Mouse (Mus musculus) midbrain, embryonic 14.5 days (tissue): ENCODE measurements around the gene Pbrm1. TPM values are rescaled to one million over a fixed set of nuclear protein-coding genes. Genes with fewer than 3 reads are reported as not detected.

ENCODE experiments used
- ATAC-seq: fragments of 200-750 bp; cut with Nextera tagmentation; 2 replicates; pipeline ENCODE4 v1.8.0; 2017; ENCODE audit warnings: moderate number of reproducible peaks, moderate library complexity; ENCODE audit not compliant: low FRiP score, low TSS enrichment
- DNase-seq: peaks from one replicate; pipeline ENCODE4 v3.0.0-alpha.2; 2015
- H3K27ac ChIP-seq: fragments of 300-500 bp; sonication (generic); replicated peaks from 2 replicates; pipeline ENCODE4 v1.5.1; 2014; ENCODE audit warnings: mild to moderate bottlenecking, low read depth, low read length, moderate library complexity
- H3K27me3 ChIP-seq: fragments of 300-500 bp; sonication (generic); 2 replicates; pipeline ENCODE4 v1.6.1; 2014; ENCODE audit warnings: low read length, control low read depth, mixed read lengths; ENCODE audit not compliant: control insufficient read depth, insufficient read depth
- H3K36me3 ChIP-seq: fragments of 300-500 bp; sonication (generic); 2 replicates; pipeline ENCODE4 v1.6.1; 2014; ENCODE audit warnings: low read length, control low read depth; ENCODE audit not compliant: control insufficient read depth, insufficient read depth
- H3K4me1 ChIP-seq: fragments of 300-500 bp; sonication (generic); 2 replicates; pipeline ENCODE4 v1.6.1; 2014; ENCODE audit warnings: mild to moderate bottlenecking, antibody characterized with exemption, low read length, control low read depth; ENCODE audit not compliant: control insufficient read depth, insufficient read depth
- H3K4me2 ChIP-seq: fragments of 300-500 bp; sonication (generic); 2 replicates; pipeline ENCODE4 v1.6.1; 2014; ENCODE audit warnings: mild to moderate bottlenecking, low read length, moderate library complexity
- H3K4me3 ChIP-seq: fragments of 300-500 bp; sonication (generic); replicated peaks from 2 replicates; pipeline ENCODE4 v1.5.1; 2014; ENCODE audit warnings: low read depth, low read length
- H3K9ac ChIP-seq: fragments of 300-500 bp; sonication (generic); replicated peaks from 2 replicates; pipeline ENCODE4 v1.6.1; 2014; ENCODE audit warnings: mild to moderate bottlenecking, low read length, moderate library complexity
- H3K9me3 ChIP-seq: fragments of 300-500 bp; sonication (generic); 2 replicates; pipeline ENCODE4 v1.6.1; 2016; ENCODE audit warnings: low read length, control low read depth, mixed read lengths; ENCODE audit not compliant: control insufficient read depth
- WGBS: fragments of 180-500 bp; shearing (Covaris S2); extraction: QIAGEN DNeasy Blood & Tissue Kit; methylation state at CpG from one replicate; pipeline ENCODE4 v1.1.7; 2014; 5-methylcytosine and 5-hydroxymethylcytosine counted together
- polyA plus RNA-seq: library from polyadenylated mRNA; unstranded; fragments of >200 nt; fragmentation: Nextera tagmentation; extraction: Ambion mirVana; gene quantifications from 2 replicates; pipeline ENCODE4 v1.2.1, GENCODE M21; 2014

Pbrm1 gene
- 120 and 136 TPM in 2 replicates for polyA plus RNA-seq

DNA sequence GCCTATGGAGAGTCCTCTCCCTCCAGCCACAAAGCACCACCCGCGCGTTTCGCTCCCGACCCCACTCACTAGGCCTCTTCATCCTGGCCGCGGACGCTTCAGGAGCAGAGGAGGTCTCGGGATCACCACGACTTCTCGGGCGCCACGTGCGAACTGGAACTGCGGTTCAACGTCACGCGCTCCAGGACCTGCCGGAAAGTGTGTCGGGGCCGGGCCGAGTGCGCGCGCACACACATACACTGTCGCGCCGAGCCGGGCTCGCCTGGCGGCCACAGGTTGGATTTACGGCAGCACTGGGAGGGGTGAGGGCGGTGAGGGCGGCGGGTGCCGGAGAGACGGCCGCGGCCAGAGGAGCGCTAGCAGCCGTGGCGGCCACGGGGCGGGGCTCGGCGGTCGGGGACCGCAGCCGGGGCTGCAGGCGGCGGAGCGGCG is at the start of gene Pbrm1, which contains the start of gene Gnl3:
Gene Pbrm1 (plus strand): TSS at position 279 of the 432 bp plus-strand sequence.
Gene Gnl3 (minus strand): TSS at position 293 of the 432 bp plus-strand sequence.
- Histone ChIP-seq H3K4me2 (peak within 1 kb of the TSS; percentile 82), H3K4me1 (peaks cover 18% of the 10 kb centered on the region), H3K4me3 (peak within 1 kb of the TSS; percentile 72), H3K9ac (peak within 1 kb of the TSS; percentile 92), H3K27me3 (no peaks in the 10 kb centered on the region), H3K9me3 (no peaks in the 10 kb centered on the region), H3K36me3 (peaks cover 47% of the 10 kb centered on the region), H3K27ac (peak within 1 kb of the TSS; percentile 99)
- DNase-seq (peak; percentile 98), ATAC-seq (peak; percentile 94)
- under 1% methylated on average over 52 of the region's 53 CpGs for WGBS

DNA sequence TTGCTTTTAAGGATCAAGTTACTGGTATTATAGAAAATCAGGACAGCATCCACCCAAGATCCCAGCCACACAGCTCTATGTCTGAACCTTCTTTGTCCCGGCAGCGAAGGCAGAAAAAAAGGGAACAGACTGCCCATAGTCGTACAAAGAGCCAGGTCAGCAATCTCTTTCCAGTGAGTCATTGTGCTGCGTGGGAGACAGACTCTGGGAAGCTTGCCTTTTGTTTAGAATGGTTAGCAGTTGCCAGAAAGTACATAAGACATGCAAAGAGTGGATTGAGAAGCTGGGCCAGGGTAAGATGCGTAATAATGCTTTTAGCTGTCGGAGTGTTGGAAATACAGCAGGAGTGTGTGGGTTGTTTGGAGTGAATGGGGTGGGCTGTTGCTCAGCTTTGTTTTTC is 44.7 kb upstream of the Pbrm1 start:
- no peak overlapping the region for H3K4me2 ChIP-seq
- DNase-seq, result peak; percentile 30
- no peak overlapping the region for H3K4me3 ChIP-seq
- WGBS, result 54% methylated on average over 6 of the region's 6 CpGs
- no peaks in the 10 kb centered on the region for H3K4me1 ChIP-seq
- H3K27ac ChIP-seq, result 0 out of 2 replicates have a peak overlapping the region, but pooled peaks have one; percentile 37
- H3K36me3 ChIP-seq, result peaks cover 48% of the 10 kb centered on the region
- no peak overlapping the region for H3K9ac ChIP-seq
- H3K27me3 ChIP-seq, result no peaks in the 10 kb centered on the region
- H3K9me3 ChIP-seq, result no peaks in the 10 kb centered on the region
- no peak for ATAC-seq

DNA sequence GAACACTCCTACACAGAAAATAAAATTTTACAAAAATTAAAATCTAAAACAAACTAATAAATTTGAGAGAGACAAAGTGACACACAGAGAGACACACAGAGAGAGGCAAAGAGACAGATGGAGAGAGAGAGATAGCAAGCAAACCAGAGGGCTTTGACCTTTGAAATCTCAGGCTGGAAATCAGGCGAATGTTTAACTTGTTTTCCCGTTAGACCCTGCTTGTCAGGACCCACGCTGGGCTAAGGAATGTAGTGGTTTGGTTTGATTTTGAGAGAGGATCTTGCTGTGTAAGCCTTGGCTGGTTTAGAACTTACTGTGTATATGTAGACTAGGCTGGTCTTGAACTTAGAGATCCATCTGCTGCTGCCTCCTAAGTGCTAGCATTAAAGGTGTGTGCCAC is 42.7 kb upstream of the Pbrm1 start:
- Histone ChIP-seq H3K36me3 (peaks cover 43% of the 10 kb centered on the region), H3K4me2 (no peak overlapping the region), H3K27me3 (no peaks in the 10 kb centered on the region), H3K27ac (no peak overlapping the region), H3K9ac (no peak overlapping the region), H3K4me1 (no peaks in the 10 kb centered on the region), H3K9me3 (no peaks in the 10 kb centered on the region), H3K4me3 (no peak overlapping the region)
- 90% methylated on average over 3 of the region's 3 CpGs for WGBS
- no peak for ATAC-seq
- no peak for DNase-seq

DNA sequence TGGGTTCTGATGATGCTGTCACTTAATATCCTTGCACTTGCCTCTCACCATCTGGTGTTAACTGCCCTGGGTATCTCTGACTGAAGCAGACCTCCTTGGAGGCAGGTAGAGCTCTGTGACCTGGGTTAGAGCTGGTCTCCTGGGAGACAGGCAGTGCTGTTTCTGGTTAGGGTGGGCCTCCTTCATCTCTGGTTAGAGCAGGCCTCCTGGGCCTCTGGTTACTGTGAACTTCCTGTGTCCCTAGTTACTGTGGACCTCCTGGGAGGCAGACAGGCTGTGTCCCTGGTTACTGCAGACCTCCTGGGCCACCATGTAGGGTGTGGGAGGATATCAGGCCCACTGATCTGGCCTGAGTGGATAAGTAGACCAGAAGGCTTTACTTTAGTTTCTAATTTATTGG is 22.5 kb upstream of the Pbrm1 start:
- H3K27me3 ChIP-seq, result no peaks in the 10 kb centered on the region
- no peaks in the 10 kb centered on the region for H3K9me3 ChIP-seq
- ATAC-seq (no peak), DNase-seq (no peak)
- H3K4me2 ChIP-seq, result no peak overlapping the region
- no peaks in the 10 kb centered on the region for H3K4me1 ChIP-seq
- no peak overlapping the region for H3K4me3 ChIP-seq
- no peak overlapping the region for H3K27ac ChIP-seq
- H3K9ac ChIP-seq, result no peak overlapping the region
- H3K36me3 ChIP-seq, result peaks cover 13% of the 10 kb centered on the region; the same call in 1 of the 2 replicates

DNA sequence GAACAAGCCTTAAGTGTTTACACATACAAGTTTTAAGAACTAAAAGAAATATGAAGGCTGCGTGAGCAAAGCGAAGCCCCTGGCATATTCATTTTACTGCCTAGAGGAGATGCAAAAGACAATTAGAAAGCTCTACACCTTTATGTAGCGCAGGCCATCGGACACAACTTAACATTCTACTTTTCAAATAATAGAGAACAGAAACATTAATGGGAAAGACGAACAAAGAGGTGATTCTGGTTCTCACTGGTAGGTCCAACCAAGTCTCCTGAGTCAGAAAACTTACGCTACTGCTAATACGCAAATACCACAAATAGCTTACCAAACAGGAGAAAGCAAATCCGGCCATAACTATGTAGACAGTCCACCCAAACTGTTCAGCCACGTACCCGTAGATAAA is 18.6 kb upstream of the Pbrm1 start:
- DNase-seq (no peak), ATAC-seq (no peak)
- Histone ChIP-seq H3K4me2 (peak overlapping the region; percentile 78), H3K4me3 (peak overlapping the region; percentile 95), H3K27ac (no peak overlapping the region), H3K36me3 (peaks cover 18% of the 10 kb centered on the region), H3K4me1 (peaks cover 8% of the 10 kb centered on the region), H3K9ac (peak overlapping the region; percentile 88; the same call in 1 of the 2 replicates), H3K27me3 (no peaks in the 10 kb centered on the region), H3K9me3 (no peaks in the 10 kb centered on the region)
- 68% methylated on average over 10 of the region's 10 CpGs for WGBS

DNA sequence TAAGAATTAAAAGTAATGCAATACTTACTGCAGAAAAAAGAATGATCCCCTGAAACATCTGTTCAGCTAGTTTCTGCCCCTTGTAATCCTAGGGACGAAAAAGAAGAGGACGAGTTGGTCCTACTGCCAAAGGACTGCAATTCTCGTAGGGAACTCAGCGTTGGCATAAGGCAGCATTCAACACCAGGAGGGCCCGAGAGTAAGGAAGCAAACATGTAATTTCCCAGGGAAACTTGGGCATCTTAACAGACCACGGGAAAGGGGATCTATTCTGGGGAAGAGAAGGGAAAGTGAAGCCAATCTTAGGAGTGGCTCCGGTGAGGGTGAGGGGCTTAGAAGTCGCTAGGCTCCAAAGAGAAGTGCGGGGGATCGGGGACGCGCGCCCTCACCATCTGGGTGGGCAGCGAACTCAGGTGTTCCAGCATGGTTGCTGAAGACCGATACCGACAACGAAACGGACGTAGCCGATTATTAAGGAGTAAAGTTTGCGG is 18.1 kb upstream of the Pbrm1 start:
- Histone ChIP-seq H3K36me3 (peaks cover 18% of the 10 kb centered on the region), H3K27ac (peak overlapping the region; percentile 93), H3K4me2 (peak overlapping the region; percentile 78), H3K4me1 (peaks cover 8% of the 10 kb centered on the region), H3K4me3 (peak overlapping the region; percentile 95), H3K9me3 (no peaks in the 10 kb centered on the region), H3K9ac (peak overlapping the region; percentile 88), H3K27me3 (no peaks in the 10 kb centered on the region)
- no peak for DNase-seq
- ATAC-seq, result 0 out of 2 replicates have a peak, but pooled peaks have one; percentile 49
- WGBS, result 0% methylated on average over 21 of the region's 21 CpGs

DNA sequence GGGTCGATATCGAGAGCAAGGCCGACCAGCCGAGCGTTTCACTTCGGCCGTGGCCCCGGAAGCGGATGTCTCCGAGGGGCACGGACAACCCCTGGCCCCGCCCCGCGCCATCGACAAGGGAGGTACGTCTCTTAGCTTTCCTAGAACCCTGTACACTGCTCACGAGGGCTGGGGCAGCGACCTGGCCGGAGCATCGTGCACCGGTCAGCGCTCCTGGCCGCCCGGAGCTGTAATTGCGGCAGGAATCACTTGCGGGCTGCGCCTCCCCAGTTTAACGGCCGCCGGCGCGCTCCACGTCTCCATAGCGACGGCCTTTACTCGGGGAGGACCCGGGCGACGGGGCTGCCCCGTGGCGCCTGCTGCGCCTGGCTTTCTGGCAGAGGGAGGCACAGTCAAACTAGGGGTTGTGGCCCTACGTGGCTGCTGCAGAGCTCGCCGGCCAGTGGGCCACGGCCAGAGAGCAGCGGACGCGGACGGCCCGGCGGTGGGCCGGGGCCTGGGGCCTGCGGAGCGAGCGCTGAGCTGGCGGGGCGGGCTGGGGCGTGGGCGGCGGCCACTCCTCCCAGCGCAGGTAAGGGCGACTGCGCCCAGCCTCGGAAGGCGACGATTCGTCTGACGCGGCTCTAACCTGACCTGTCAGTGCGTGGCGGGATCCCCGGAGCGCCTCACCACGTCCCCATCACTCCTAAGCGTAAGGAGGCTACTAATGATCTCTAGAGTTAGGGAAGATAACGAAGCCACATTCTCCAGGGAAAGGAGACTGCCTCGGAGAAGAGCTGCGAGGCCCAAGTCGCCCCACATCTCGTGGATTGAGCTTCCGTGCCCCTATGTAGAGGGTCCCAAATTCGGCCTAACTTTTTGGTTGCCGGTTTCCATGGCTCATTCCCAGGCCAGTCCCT is 17.4 kb upstream of the Pbrm1 start, which contains the start of the genes Glt8d1 and Spcs1:
Gene Glt8d1 (plus strand): TSS at position 94 of the 899 bp plus-strand sequence.
Gene Spcs1 (minus strand): TSS at position 366 of the 899 bp plus-strand sequence.
- Histone ChIP-seq H3K4me3 (peak within 1 kb of the TSS; percentile 95), H3K4me1 (peaks cover 8% of the 10 kb centered on the region), H3K9ac (peak within 1 kb of the TSS; percentile 88), H3K9me3 (no peaks in the 10 kb centered on the region), H3K36me3 (peaks cover 18% of the 10 kb centered on the region), H3K4me2 (peak within 1 kb of the TSS; percentile 78), H3K27me3 (no peaks in the 10 kb centered on the region), H3K27ac (peak within 1 kb of the TSS; percentile 93)
- ATAC-seq (peak; percentile 94), DNase-seq (peak; percentile 90)
- under 1% methylated on average over 82 of the region's 84 CpGs for WGBS

DNA sequence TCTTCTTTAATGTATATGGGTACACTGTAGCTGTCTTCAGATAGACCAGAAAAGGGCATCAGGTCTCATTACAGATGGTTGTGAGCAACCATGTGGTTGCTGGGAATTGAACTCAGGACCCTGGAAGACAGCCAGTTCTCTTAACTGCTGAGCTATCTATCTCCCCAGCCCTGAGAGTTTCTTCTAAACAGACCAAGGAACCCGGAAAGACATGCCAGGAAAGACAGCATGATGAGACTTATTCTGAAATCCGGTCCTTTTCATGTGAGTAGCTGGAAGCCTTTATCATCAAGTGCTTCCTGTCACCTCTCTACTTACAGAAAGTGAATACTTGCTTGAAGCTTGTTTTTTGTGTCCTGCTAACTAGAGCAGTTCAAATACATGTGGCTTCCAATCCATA is 14.4 kb upstream of the Pbrm1 start:
- 92% methylated on average over 2 of the region's 2 CpGs for WGBS
- no peak for ATAC-seq
- no peaks in the 10 kb centered on the region for H3K27me3 ChIP-seq
- H3K9me3 ChIP-seq, result no peaks in the 10 kb centered on the region
- H3K36me3 ChIP-seq, result peaks cover 32% of the 10 kb centered on the region
- DNase-seq, result no peak
- no peak overlapping the region for H3K4me3 ChIP-seq
- H3K9ac ChIP-seq, result no peak overlapping the region
- no peak overlapping the region for H3K27ac ChIP-seq
- H3K4me1 ChIP-seq, result peaks cover 8% of the 10 kb centered on the region
- H3K4me2 ChIP-seq, result no peak overlapping the region
